In the genomic region with DNA sequence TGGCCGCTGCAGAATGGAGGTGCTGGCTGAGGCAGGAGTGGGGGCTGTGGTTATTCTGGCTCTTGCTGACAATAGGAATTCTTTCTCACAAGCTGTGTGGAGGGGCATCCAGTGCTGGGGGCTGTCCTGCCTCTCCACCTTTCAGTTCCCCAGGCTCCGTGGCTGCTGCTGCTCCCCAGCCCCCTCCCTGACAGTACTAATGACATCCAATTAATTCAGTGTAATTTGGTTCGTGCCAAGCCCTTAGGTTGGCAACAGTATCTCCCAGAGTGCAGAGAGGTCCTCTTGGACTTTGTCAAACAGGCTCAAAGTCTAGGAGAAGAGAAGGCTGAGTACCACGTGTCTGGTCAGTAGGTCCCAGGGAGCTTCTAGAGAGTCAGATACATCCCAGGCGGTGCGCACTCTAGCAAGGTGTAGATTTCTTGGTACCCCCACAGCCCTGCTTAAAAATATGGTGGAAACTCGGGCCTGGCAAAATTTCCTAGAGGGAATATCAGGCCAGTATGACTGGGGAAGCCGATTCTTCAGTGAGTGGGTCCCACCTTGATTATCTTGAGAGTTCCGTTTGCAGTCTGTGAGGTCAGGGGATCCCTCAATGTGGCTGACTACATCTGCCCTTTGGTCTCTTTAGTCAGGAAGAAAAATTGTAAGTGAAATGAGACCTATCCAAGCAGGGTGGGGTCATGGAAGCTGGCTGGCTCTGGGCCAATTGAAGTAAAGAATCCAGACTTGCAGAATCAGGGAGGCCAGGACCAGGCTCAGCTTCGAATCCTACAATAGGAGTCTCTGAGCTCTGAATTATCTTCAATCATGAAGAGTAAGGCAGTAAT, we compare ENCODE assay signal across 15 mouse cellular contexts. TPM values are rescaled to one million over a fixed set of nuclear protein-coding genes. Genes with fewer than 3 reads are reported as not detected.
A peak's percentile ranks its signal among the peaks of the same experiment; 100 is the strongest.
DNase-seq lines count a peak whose midpoint lies in the region; ATAC-seq lines count a peak whose summit lies in the region.
"Had no signal": no experiment of that assay in that cellular context is flagged by ENCODE, and none has a peak within 500 bp of the region (broad histone marks: within the 10 kb centered on the region; RNA-seq: fewer than 3 reads in every experiment).

No protein-coding gene starts in this region.

- WGBS in kidney, embryonic 14.5 days = 55% methylated on average over 10 of the region's 10 CpGs
- WGBS in kidney, embryonic 16.5 days = 52% methylated on average over 10 of the region's 10 CpGs

- peak; percentile 45 for DNase-seq in kidney, adult 18-20 months
- DNase-seq in retina, postnatal 1 day = peak; percentile 78
- DNase-seq in retina, embryonic 14.5 days (ENCODE audit: low spot score) = no peak
- DNase-seq in heart, adult 8-10 months (ENCODE audit: low spot score) = no peak
- no peak for DNase-seq in spleen, adult 12 weeks (ENCODE audit: low spot score)
- DNase-seq: cerebellum, adult 11-12 months; cerebellum, postnatal 36 days; gastrocnemius, adult 2 months; heart, adult 11 months; lung, postnatal 4 days; right cerebral cortex, adult 18-20 months had no signal

- no peak overlapping the region for H3K9ac ChIP-seq in kidney, embryonic 14.5 days (ENCODE audit: low read depth, low read length)
- no peak overlapping the region for H3K9ac ChIP-seq in kidney, embryonic 16.5 days (replicated peaks; ENCODE audit: low read length)
- H3K9ac ChIP-seq: heart, embryonic 15.5 days; hindbrain, embryonic 12.5 days had no signal

- no peak overlapping the region for H3K27ac ChIP-seq in kidney, embryonic 14.5 days (ENCODE audit: low read depth, low read length)
- no peak overlapping the region for H3K27ac ChIP-seq in kidney, embryonic 16.5 days (ENCODE audit: low read length)
- H3K27ac ChIP-seq: gastrocnemius, adult 2 months; heart, embryonic 15.5 days; hindbrain, embryonic 12.5 days had no signal

- no peaks in the 10 kb centered on the region for H3K36me3 ChIP-seq in kidney, embryonic 14.5 days (ENCODE audit: control insufficient read depth, insufficient read depth, low read length)
- no peaks in the 10 kb centered on the region for H3K36me3 ChIP-seq in kidney, embryonic 16.5 days (ENCODE audit: insufficient read depth, low read length)
- H3K36me3 ChIP-seq: heart, embryonic 15.5 days; hindbrain, embryonic 12.5 days had no signal

- H3K4me1 ChIP-seq in kidney, embryonic 14.5 days (ENCODE audit: control insufficient read depth, insufficient read depth, low read length) = no peaks in the 10 kb centered on the region
- H3K4me1 ChIP-seq in kidney, embryonic 16.5 days (ENCODE audit: insufficient read depth, low read length) = no peaks in the 10 kb centered on the region

- no peaks in the 10 kb centered on the region for H3K27me3 ChIP-seq in kidney, embryonic 14.5 days (ENCODE audit: control insufficient read depth, insufficient read depth, low read length)
- H3K27me3 ChIP-seq in kidney, embryonic 16.5 days (ENCODE audit: insufficient read depth, low read length) = no peaks in the 10 kb centered on the region
- H3K27me3 ChIP-seq: heart, embryonic 15.5 days; hindbrain, embryonic 12.5 days had no signal

- no peak overlapping the region for H3K4me2 ChIP-seq in kidney, embryonic 14.5 days (replicated peaks; ENCODE audit: low read depth, low read length)
- no peak overlapping the region for H3K4me2 ChIP-seq in kidney, embryonic 16.5 days (replicated peaks; ENCODE audit: low read depth, low read length)
- H3K4me2 ChIP-seq: heart, embryonic 15.5 days; hindbrain, embryonic 12.5 days had no signal

- no peaks in the 10 kb centered on the region for H3K9me3 ChIP-seq in kidney, embryonic 14.5 days (ENCODE audit: control insufficient read depth, low read length)
- H3K9me3 ChIP-seq in kidney, embryonic 16.5 days (ENCODE audit: low read length) = no peaks in the 10 kb centered on the region
- H3K9me3 ChIP-seq: heart, embryonic 15.5 days; hindbrain, embryonic 12.5 days had no signal

- no peak overlapping the region for H3K4me3 ChIP-seq in kidney, embryonic 14.5 days (ENCODE audit: low read length)
- H3K4me3 ChIP-seq in kidney, embryonic 16.5 days (ENCODE audit: low read length) = no peak overlapping the region
- H3K4me3 ChIP-seq: gastrocnemius, adult 2 months; heart, embryonic 15.5 days; hindbrain, embryonic 12.5 days had no signal

- no peak for ATAC-seq in kidney, embryonic 14.5 days (ENCODE audit: low FRiP score, low TSS enrichment)
- 0 out of 2 replicates have a peak, but pooled peaks have one; percentile 35 for ATAC-seq in kidney, embryonic 16.5 days (ENCODE audit: low FRiP score, low TSS enrichment)

RNA-seq across cellular contexts. Expression of a gene that starts 26.5 kb away (rescaled TPM):
- 47.8 and 50.8 TPM in 2 replicates for polyA plus RNA-seq in kidney, embryonic 14.5 days (2014; fragmentation: Nextera tagmentation; extraction: Ambion mirVana)
- 44.1 and 47.0 TPM in 2 replicates for polyA plus RNA-seq in kidney, embryonic 16.5 days (2015; fragmentation: Nextera tagmentation; extraction: Ambion mirVana)
- total RNA-seq in heart, adult 8-10 months (2022) = 10 to 100 TPM; 18.2 to 20.6 (median 18.8) TPM

RNA-seq across cellular contexts. Expression of a gene that starts 48.3 kb away (rescaled TPM):
- 23.3 and 25.5 TPM in 2 replicates for polyA plus RNA-seq in kidney, embryonic 14.5 days (2014; fragmentation: Nextera tagmentation; extraction: Ambion mirVana)
- 21.1 TPM in 2 replicates for polyA plus RNA-seq in kidney, embryonic 16.5 days (2015; fragmentation: Nextera tagmentation; extraction: Ambion mirVana)
- 10 to 100 TPM; 34.3 to 51.3 (median 39.8) TPM for total RNA-seq in heart, adult 8-10 months (2022)

Comparison
In these comparisons a context has a peak if more than half of its experiments do, and no peak if none do; other contexts are left out.
1. DNase-seq: peak in kidney, adult 18-20 months (single experiment) and retina, postnatal 1 day (single experiment); none in retina, embryonic 14.5 days (single experiment), heart, adult 8-10 months (single experiment) and spleen, adult 12 weeks (single experiment).